Mouse (Mus musculus): ENCODE data around the gene Trib2.

Trib2 gene

GRCm38 (mm10) chr12:15816740-15817178 is at the start of gene Trib2:
TSS of gene Trib2 (minus strand) at chr12:15816922.
- in situ Hi-C loops (cut with MboI; ENCODE audit: unreplicated experiment in 2 of 2): loop anchor here (5.0 to 25.0 kb wide), 9 partner anchors 191 to 1196 kb away; partner anchors contain the start of genes 2410004P03Rik (in 1 of the 2) and Pqlc3 (in 1 of the 2)

DNA sequence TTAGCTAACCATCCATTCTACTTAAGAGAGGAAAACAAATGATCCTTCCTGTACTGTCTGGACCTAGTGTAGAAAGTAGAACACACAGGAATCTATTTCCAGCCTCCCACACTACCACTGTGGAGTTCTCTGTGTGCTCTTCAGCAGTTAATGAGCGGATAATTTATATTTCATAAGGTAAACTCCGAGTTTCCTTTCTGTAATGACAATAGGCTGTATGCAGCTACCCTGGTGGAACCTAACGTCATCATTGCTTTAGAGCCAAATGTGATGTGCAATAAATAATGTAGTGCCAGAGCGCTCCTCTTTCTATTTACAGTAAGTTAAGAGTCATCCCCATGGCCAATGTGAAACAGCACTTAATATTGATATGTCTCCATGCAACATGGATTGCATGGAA is 41.3 kb upstream of the Trib2 start:
- in situ Hi-C loops (cut with MboI; ENCODE audit: unreplicated experiment in 2 of 2): no loop called here

DNA sequence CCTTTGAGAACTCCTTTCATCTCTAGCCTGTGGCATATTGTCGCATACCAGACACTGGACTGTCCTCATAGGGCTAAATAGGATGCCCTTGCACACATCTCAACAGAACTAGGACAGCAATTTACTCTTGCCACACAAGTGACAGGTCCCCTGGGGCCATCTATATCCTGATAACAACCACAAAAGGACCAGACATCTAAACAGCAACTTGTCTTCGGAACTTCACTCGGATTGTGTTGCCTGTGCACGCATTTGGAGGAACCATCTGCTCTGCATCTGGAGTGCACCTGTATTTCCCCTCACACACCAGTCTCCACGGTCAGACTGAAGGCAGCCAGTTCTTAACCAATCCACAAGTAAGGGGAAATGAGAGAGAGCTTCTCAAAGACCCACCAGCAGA is 39.2 kb upstream of the Trib2 start:
- in situ Hi-C loops (cut with MboI; ENCODE audit: unreplicated experiment in 2 of 2): no loop called here

DNA sequence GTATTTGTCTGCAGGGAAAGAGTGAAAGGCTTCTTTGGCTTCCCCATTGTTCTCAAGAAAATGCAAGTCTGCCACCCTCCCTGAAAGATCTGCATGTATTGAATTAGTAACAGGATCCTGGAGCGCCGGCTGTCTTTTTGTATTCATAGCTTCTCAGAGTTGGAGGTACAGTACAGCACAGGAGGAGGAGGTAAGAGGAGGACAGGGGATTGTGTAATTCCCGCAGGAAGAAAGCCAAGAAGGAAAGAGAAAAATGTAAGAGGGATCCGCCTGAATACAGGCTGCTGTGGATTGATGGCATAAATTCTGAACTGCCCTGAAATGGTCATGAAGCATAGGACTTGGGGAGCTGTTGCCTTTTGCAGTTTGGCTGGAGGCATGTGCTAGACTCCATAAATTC is 36.1 kb upstream of the Trib2 start:
- in situ Hi-C loops (cut with MboI; ENCODE audit: unreplicated experiment in 2 of 2): no loop called here

DNA sequence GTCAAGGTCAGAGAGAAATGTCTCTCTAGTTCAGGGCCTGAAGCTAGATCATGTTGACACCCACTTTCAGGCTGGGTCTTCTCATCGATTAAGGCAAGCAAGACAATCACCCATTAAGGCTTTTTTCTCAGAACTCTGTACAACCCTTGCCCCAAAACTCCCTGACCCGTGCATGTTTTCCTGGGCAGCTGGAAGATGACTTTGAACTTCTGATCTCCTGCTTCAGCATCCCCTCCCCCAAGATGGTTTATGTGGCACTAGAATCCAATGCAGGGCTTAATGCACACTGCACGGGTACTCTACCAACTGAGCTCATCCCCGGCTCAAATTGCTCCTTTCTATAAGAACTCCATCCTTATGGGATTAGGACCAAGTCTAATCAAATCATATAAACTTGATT is 35.3 kb upstream of the Trib2 start:
- in situ Hi-C loops (cut with MboI; ENCODE audit: unreplicated experiment in 2 of 2): no loop called here

DNA sequence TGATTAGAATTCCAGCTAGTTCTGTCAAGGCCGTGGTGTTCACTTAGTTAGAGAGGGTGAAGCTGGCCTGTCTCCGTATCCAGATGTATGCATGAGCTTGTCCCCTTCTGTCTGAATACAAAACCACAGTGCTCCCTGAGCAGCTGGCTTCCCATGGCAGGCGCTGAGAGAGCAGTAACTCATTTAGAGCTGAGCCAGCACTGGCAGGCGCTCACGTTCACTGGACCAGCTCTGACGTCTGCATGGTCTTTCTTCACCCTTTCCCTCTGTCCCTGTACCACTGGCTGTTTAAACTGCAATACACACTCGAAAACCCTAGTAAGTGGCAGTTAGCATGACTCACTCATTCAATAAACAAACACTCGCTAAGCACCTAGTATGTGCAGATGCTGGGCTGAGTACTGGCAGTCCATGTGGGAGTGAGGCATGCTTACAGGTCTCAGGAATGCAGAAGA is 33.7 kb upstream of the Trib2 start:
- in situ Hi-C loops (cut with MboI; ENCODE audit: unreplicated experiment in 2 of 2): no loop called here

- in situ Hi-C loops (cut with MboI; ENCODE audit: unreplicated experiment in 2 of 2): no loop called here
These were observed 33.2 kb upstream of the Trib2 start for GRCm38 (mm10) chr12:15849861-15850294.

- in situ Hi-C loops (cut with MboI; ENCODE audit: unreplicated experiment in 2 of 2): no loop called here
These were observed 31.7 kb upstream of the Trib2 start for GRCm38 (mm10) chr12:15848391-15848790.

- in situ Hi-C loops (cut with MboI; ENCODE audit: unreplicated experiment in 2 of 2): no loop called here
These were observed 28.0 kb upstream of the Trib2 start for GRCm38 (mm10) chr12:15844701-15845100.

DNA sequence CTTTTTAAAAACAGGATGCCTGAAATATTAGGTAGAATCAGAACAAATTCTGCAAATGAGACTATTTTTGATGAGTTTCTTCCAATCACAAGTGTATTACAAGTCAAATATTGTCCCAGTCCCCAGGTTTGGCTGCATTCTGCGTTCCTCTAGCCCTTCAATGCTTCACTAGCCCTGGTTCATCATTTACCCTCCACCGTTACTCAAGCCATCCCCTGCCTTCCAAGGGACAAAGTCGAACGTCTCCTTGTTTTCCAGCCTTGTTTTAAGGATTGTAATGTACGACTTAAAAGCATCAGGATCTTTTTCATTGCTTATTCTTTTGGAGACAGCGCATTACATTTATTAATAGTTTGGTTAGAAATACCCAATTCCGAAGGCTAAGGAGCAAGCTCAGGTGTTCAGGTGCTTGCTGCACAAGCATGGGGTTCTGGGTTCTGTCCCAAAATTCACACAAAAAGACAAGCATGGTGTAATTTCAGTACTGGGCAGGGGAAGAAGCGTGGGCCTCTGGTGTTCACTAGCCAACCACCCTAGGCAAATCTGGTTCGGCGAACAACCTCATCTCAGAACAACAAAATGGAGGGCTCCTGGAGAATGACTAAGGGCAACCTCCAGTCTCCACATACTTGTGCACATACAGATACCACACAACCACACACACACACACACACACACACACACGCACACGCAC is 24.3 kb upstream of the Trib2 start:
- in situ Hi-C loops (cut with MboI; ENCODE audit: unreplicated experiment in 2 of 2): no loop called here

DNA sequence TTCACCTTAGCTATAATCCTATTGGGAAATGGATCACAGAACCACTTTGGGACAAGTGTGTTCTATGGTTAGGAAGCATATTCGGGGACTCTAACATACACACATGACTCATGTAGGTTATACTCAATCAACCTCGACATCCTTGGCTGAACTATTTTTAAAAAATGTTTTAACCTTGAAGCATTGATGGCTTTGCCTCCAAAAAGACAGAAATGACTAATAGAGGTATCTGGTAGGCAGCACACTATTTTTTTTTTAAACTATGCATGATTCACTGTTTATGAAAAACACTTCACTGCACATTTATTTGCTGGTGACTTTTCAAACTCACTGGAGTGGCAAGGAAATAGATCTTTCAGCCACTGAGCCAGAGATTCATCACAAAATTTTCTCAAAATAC is 21.5 kb upstream of the Trib2 start:
- in situ Hi-C loops (cut with MboI; ENCODE audit: unreplicated experiment in 2 of 2): no loop called here

DNA sequence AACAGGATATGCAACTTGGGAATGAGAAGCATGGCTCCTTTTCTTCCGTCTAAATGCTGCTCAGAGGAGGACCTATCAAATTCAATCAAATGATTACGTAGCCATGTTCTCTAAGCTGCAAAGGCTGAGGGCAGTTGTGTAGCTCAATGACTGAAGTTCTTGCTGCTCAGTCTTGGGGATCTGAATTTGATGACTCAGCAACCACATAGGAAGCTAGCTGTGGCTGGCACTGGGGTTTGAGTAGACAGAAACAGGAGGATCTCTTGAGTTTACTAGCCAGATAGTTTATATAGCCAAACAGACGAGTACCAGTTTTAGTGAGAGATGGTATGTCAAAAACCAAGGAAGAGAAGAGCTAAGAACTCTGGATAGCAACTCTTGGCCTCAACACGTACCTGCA is 20.8 kb upstream of the Trib2 start:
- in situ Hi-C loops (cut with MboI; ENCODE audit: unreplicated experiment in 2 of 2): no loop called here

DNA sequence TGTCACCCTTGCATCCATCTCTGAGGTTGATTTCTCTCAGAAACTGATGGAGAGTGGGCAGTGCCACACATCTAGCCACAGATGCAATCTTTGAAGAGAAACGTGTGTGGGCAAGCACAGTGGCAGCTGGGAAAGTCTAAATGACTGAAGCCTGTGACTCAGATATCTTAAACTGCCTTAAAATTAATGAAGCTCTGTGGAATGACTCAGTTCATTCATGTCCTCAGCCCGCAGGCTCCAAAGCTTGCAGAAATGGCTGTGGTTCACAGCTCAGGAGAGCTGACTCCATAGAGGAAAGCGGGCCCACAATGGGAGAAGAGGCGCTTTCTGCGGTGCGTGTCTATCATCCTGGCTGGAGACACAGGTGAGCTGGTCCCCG is 15.9 kb upstream of the Trib2 start:
- in situ Hi-C loops (cut with MboI; ENCODE audit: unreplicated experiment in 2 of 2): no loop called here

GRCm38 (mm10) chr12:15831941-15832673 is 15.4 kb upstream of the Trib2 start:
- in situ Hi-C loops (cut with MboI; ENCODE audit: unreplicated experiment in 2 of 2): no loop called here

DNA sequence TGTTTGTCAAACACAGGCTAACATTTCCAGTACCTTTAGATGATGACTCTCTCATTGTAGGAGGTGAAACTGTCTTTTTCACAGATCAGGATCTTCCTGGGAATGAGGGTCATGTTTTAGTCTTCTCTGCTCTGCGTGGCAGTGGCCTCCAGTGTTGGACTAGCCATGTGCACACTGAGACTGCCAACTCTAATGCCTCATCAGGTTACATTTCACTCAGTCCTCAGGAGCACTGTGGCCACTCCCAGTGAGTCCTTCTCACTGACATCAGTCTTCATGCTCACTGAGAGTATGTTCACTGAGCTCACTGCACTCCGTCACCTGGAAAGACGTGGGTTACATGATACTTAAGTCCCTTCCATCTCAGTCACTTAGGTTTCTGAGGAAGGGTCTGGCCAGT is 14.0 kb upstream of the Trib2 start:
- in situ Hi-C loops (cut with MboI; ENCODE audit: unreplicated experiment in 2 of 2): no loop called here

DNA sequence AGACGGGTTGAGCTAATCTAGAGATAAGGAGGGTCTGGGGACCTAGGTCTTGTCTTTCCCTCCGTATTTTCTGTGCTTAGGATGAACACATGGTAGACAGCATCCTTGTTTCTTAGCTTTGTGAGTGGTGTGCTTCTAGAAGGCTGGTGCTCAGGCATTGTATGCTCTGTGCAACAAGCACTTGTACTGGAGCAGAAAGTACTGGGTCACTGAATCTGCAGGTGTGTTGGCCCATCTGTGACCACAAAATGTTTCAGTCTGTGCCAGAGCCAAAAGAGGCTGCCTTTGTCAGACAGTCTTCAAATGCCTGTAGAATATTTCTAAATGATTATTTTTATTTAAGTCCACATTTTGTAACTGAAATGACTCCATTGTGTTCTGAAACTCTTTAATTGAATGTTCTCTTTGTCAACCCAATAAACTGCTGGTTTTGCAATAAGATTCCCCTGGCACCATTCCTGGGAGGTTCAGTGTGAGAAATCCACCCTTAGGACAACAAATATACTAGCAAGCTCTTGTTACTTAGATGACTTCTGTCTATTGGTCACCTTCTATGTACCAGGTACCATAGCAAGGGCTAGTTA is 12.2 kb upstream of the Trib2 start:
- in situ Hi-C loops (cut with MboI; ENCODE audit: unreplicated experiment in 2 of 2): loop anchor here in 1 of 2 experiments (5.0 kb wide), 1 partner anchor 213 kb away; no protein-coding TSS in a partner anchor

GRCm38 (mm10) chr12:15821019-15821418 is 4.3 kb upstream of the Trib2 start:
- in situ Hi-C loops (cut with MboI; ENCODE audit: unreplicated experiment in 2 of 2): loop anchor here in 1 of 2 experiments (25.0 kb wide), 1 partner anchor 1191 kb away; the partner anchor contains the start of genes 2410004P03Rik and Pqlc3

DNA sequence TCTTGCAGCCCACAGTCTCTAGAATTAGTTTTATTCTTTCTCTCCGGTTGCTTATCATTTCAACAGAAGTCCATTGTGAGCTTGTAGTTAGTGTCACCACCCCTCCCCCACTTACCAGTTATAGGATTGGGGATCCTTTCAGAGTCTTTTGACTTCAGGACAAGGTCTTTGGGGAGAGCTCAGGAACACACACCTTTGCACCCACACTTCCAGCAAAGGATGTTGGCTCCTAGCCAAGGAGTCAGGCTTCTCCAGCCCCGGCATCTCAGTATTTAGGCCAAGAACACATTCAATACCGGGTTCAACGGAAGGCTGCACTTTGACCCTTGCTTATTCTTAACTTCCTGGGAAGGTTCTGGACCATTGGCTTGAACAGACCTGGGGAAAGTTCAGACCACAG is 643 bp upstream of the Trib2 start:
- in situ Hi-C loops (cut with MboI; ENCODE audit: unreplicated experiment in 2 of 2): loop anchor here (5.0 to 25.0 kb wide), 9 partner anchors 190 to 1195 kb away; partner anchors contain the start of genes 2410004P03Rik (in 1 of the 2) and Pqlc3 (in 1 of the 2)

- in situ Hi-C loops (cut with MboI; ENCODE audit: unreplicated experiment in 2 of 2): loop anchor here (5.0 to 25.0 kb wide), 9 partner anchors 191 to 1196 kb away; partner anchors contain the start of genes 2410004P03Rik (in 1 of the 2) and Pqlc3 (in 1 of the 2)
These were observed 492 bp downstream of the Trib2 start for GRCm38 (mm10) chr12:15816254-15816605.

DNA sequence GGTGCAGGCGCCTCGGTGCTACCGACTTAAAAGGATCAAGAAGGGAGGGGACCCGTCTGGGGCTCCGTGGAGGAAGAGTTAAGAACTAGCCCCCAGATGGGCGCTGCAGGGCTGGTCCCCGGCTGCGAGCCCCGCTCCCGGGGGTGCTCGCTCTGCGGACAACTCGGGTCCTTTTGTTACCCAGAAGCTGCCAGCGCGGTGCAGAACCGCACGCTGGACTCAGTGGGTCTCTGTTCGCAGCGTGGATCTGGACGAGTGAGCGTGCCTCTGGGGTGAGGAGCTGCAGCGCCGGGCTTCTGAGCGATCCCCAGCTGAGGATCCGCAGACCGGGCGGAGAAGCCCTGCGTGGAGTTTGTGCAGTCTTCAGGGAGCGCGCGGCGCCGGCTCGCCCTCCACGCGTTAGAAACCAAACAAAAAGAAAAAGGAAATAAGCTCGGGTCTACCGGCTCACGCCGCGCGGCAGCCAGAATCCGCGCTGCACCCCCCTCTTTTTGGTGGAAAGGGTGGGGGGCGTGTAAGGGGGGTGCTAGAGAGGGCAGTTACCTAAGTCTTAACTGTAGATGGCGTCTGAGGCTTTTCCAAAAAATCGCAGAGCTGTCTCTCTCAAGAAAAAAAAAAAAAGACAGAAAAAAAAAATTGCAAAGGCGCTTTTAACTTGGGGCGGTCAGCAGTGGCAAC is 1.0 kb downstream of the Trib2 start:
- in situ Hi-C loops (cut with MboI; ENCODE audit: unreplicated experiment in 2 of 2): loop anchor here (5.0 to 25.0 kb wide), 9 partner anchors 192 to 1197 kb away; partner anchors contain the start of genes 2410004P03Rik (in 1 of the 2) and Pqlc3 (in 1 of the 2)

All from v-Abl transformed pro-B cells (cell line).